Mouse (Mus musculus) naive thymus-derived CD4-positive, alpha-beta T cell, adult 2 months (primary cell): ENCODE measurements around the gene Slc31a2.

ENCODE experiments used
- DNase-seq: peaks from one replicate; pipeline ENCODE4 v3.0.0-alpha.2; 2011; ENCODE audit warnings: low read depth

Gene Slc31a2

DNA sequence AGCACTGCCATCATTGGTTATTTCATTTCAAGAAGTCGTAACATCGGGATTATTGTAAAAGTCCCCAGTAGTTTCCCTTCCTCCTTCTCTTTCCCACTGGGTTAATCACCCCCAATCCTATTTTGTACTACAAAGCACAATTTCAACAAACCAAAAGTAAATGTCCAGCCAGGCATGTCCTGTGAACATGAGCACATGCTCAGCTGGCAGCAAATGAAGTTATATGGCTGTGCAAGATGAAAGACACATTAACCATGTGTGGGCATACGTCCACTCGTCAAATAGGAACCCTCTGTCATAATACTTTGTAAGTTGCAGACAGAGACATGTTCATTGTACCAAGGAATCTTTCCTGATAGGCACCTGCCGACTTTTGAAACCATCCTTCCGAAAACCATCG lies 20.6 kb downstream of the Slc31a2 start:
- DNase-seq = no peak

DNA sequence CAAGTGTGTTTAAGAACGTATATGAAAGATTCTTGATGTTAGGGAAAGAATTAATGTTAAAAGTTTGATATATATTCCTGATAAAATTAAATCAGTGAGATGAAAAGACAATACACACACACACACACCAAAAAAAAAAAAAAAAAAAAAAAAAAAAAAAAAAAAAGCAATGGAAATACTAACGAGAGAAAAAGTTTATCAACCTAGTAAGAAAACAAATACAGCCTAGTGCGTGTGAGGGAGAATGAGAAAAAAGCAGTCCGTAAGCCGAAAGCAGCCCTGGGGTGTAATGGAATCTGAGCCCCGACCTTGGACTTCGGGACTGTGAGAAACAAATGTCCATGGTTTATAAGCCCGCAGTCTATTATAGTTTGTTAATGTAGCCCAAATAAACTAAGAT lies 23.2 kb downstream of the Slc31a2 start:
- no peak for DNase-seq

DNA sequence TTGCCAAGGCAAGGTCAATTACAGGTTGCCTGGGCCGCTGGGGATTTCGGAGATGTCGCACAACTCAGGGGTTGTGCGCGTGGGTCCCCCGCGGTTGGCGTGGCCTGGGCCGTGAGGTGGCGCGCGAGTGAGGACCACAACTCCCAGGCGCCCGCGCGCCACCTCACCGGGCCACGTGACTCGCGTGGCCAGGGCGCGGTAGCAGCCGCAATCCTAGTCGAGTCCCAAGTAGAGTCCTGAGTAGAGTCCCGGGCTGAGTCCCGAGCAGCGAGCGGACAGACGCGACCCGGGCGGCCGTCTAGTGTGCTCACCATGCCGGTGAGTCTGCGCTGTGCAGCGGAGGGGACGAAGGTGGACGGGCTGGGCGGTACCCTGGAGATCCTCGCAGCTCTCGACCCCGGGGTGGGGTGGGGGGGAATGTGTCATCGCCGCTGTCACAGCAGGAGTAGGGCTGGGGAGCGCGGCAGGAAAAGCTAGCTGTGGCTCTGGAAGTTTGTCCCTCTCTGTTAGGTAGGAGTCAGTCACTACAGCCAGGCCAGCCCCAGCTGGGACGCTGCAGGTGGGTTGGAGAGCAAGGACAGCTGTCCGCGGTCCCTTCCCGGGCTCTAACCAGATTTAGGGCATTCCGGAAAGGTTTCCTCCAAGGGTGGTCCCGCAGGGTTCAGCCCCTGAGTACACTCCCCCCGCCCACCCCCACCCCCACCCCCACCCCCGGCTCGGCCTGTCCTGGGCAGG lies 24.1 kb downstream of the Slc31a2 start:
- peak; percentile 73 for DNase-seq

DNA sequence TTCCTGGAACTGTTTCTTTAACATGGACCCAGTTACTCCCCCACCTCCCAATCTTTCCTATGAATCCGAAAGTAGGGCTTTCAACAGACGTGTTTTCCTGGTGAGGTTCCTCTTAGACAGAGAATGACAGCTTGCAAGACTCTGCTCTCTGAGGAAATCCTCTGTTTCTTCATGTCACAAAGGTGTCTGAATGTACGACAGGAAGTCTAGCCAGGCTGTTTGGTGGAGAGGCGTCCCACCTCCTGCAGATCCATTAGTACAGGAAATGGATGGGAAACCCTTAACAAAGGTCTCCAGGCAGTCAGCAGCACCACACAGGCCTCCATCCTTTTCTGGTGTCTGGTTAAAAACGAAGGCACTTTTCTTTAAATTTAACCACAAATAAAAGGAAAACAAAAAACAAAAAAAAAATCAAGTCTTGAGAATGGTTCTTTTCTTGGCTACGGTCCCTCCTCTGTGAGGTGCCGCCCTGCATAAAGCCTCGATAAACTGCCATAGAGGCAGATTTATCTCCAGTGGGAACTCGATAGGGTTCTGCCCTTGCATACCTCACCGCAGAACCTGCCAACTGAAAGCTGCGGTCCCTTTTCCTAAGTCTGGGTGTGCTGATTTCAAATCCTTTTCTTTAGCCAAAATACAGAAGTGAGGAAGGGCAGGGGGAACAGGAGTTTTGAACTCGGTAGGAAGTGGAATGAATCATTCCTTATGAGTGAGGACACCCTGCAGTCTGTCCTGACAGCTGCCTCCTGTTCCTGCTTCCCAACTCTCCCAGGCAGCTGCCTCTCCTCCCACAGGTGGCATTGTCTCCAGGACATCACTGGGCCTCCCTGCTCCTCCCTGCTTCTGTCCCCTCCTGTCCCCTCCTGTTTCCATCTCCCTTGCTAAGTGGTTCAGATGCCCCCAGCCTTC lies 24.9 kb downstream of the Slc31a2 start:
- peak; percentile 43 for DNase-seq

DNA sequence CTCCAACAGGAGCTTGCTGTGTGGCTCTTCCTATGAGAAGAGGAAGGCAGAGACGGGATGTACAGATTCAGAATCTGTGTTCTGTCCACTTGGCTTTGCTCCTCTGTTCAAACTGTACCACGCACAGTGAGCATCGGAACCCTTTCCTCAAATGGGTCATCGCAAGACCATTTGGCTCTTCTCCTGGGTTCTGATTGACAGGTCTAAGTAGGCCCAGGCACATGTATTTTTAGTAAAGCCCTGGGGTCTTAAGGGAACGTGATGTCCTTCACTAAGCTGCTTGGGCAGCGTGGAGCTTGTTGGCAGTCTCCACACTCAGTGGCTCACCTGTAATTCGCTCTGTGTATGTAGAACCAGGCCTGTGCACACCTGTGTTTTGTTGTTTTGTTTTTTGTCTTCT lies 26.9 kb downstream of the Slc31a2 start:
- no peak for DNase-seq

DNA sequence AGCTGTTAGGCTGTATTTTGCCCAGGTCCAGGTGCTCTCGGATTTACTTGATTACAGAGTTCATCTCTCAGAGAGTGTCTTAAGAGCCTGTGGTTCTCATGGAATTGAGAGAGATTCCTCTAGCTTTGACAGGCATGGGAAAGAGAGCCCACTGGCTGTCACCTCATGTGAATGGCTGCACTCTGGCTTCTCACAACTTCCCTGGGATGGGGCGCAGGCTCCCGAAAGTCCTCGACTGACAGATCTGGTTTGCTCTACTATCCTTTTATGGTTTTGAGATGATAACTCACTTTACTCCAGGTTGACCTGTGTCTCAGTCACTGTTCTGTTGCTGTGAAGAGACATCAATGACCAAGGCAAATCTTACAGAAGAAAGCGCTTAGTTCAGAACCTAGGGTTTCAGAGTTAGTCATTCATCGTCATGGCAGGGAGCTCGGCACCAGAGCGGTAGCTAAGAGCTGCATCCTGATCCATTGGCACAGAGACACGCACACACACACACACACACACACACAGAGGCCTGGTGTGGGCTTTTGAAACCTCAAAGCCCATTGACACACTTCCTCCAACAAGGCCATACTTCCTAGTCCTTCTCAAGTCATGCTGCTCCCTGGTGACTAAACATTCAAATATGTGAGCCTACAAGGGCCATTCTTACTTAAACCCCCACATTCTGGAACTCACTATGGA lies 28.6 kb downstream of the Slc31a2 start:
- DNase-seq = no peak

DNA sequence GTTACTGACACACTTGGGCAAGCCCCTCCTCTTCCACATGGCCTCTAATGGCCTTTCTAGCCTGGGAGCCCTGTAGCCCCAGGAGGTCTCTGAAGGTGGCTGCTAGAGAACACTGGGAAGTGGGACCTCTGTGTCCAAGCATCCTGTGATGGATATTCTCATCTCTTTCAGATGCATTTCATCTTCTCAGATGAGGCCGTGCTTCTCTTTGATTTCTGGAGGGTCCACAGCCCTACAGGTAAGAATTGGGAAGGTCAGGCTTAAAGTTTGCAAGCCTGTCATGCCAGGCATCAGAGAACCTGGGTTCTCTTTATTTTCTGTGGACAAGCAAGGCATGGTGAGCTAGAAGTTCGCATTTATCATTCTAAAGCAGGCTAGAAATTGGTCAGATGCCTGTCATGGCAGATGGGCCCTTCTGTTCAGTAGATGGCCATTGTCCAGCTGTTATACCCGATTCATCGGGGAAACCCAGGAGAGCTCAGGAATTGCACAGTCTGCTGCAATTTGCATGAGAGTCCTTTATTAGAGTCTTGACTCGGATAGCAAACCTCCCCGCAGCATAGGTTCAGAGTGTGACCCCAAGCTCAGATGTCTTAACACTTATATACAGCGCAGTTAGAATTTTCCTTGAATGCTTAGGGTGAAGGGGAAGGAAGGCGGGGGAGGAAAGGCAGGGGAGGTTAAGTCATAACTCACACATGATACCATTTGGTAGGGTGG lies 30.3 kb downstream of the Slc31a2 start:
- DNase-seq = no peak

DNA sequence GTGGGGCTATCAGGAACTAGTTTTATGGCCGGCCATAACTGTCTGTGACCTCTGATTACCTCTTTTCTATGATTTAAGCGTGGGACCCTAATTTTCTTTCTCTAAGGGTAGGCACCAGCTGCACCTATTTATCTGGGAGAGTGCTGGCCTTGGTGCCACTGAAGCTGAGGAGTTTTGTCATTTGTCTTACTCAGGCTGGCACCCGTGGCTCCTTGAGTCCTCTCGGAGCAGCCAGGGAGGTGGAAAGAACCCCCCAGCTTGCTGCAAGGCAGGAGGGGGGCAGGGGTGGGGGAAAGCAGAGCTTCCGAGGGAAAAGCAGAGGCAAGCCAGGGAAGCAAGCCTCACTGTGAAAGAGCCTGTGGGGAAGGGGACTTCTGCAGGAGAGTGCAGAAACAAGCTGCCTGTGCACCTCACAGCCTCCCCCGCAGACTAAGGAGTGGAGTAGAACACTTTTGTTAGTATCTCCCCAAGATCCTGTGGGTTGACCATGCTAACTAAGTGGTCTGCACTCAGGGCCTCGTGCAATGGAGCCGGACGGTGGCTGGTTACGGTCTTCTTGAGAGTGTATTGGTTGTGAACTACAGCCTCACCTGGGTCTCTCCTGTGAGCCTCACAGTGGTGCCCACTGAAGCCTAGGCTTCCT lies 31.0 kb downstream of the Slc31a2 start:
- no peak for DNase-seq

DNA sequence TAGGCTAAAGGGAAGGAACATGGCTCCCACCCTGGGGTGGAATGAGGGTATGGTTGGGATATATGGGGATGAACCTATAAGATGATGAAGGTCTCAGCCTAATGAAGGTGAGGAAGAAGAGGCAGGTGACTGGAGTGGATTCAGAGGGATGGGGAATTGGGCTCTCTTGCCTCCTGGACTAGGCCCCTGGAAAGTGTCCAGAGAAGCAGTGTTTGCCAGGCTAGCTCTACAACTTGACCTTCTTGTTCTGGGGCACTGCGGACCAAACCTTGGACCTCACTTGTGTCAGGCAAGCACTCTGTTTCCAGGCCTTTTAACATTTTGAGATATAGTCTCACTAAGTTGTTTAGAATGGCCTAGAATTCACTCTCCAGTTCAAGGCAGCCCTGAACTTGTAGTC lies 32.4 kb downstream of the Slc31a2 start:
- DNase-seq = no peak

DNA sequence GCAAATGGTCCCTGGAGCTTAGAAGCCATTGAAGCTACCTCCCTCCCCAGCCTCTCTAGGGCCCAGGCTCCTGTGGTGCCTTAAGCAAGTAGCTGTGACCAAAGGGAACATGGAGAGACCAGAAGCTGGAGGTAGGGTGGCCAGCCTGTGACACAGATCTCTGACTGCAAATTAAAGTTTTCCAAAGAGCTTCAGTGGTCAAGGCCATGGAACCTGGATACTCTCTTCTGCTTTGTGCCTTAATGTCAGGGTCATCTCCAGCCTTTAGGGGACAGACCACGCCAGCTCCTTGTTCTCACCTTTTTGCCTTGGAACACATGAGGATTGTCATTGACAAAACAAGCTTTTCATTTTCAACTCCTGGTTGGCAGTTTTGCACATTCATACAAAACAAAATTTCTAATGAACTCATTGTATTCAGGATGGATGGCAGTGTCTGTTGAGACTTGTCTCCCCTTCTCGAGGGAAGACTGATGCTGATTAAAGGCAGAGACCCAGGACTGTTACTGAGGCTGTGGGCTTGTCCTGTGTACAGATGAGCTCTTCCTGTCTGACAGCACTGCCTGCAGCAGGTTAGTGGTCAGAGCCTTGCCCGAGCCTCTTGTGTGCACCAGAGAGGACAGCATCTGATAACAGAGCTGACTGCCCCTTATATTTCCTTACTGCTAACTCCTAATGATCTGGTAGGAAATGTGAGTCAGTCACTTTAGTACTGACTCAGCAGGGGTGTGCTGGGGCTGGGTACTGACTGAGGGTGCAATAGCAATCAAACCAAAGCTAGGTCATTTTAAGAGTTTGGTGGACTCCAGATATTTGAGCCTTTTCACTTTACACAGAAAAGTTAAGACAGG lies 35.1 kb downstream of the Slc31a2 start:
- no peak for DNase-seq

DNA sequence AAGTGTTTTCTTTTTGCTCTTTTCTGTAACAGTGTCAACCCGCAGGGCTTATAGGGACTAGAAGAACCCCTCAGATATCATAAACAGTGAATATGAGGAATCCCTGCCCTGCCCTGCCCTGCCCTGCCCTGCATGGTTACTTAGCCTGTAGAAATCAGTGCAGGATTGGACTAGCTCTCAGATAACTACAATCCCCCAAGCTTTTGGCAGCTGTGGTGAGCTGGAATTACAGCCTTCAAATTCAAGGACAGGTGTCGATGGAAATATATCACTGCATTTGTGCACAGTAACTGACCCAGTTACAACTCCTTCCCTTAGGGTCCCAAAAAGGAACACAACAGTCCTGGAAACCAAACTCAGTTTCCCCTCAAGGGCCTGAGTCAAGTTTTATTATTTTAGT lies 37.6 kb downstream of the Slc31a2 start:
- no peak for DNase-seq

DNA sequence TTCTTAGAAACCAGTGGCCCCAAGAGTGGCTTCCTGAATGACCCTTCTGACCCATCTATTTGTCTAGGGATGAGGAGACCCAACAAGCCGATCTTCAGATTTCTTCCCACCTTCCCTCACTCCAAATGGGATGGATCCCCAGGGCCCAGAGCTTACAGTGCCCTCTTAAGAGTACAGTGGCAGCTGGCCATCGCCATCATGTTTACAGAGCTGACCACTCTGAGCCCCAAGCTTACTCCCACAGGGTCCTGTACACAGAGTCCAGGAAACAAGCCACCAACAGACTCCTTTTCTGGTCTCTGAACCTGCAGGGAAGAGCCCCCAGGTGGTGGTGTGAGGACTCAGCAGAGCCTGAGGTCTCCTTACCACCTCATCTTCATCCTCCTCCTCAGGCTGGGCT lies 40.4 kb downstream of the Slc31a2 start:
- no peak for DNase-seq

DNA sequence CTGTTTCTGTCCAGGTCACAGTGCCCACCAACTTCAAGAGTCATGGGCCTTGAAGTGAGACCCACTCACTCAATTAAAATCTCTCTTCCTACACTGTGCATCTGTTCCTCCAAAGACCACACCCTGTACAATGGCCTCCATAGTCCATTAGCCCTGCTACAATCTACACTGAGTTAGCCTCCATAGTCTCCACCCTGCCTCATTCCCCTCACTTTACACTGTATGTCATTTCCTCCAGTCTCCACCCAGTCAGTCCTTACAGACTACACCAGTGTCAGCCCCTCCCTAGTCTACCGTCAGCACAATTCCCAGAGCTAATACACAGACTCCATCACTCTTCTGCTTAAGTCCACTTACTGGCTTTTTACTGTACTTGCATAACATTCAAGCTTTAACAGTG lies 40.9 kb downstream of the Slc31a2 start:
- no peak for DNase-seq

DNA sequence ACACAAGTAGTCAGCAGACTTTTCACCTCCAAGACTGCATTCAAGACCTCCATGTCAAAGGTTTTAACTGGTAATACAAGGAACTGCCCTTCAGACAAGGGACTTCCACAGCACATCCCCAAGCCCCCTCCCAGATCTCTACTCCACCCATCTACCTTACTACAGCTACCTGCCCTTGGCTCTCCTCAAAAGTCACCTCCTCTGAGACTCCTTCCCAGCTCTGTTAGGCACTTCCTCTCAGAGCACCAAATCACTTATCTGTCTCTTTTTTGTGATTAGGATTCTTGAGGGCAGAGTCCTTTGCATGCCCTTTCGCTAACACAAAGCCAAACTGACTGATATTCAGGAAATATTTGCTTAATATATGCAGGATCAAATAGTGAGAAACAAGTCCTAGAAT lies 43.9 kb downstream of the Slc31a2 start:
- no peak for DNase-seq

DNA sequence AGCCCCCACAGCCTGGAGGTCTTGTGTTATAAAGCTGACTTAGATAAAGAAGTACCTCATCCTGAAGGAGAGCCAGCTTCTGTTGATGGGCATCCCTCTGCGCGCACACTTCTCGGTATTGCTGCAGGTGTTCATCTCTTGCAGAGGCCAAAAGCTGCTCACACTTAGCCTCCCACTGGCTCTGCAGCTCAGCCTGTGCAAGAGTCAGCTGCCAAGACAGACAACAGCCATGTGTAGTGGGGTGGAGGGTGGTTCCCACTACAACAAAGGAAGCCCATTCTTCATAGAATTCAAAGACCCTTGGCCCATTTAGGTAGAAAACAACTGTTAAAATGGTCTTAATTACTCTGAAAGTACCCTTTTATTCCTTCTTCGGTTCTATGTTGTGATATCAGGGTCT lies 44.5 kb downstream of the Slc31a2 start:
- no peak for DNase-seq

DNA sequence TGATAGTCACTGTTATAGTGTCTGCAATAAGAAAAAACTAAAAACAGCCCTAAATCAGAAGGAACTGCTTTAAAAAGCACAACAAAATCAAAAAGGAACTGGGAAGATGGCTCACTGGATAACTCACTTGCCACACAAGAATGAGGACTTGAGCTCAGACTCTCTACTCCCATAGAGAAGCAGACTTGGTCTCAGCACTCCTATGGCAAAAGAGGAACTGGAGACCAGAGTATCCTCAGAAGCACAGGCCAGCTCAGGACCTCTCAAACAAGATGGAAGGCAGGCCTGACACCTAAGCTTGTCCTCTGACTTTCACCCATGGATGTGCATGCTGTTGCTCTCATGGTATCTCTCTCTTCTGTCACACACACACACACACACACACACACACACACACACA lies 46.0 kb downstream of the Slc31a2 start:
- DNase-seq = no peak

DNA sequence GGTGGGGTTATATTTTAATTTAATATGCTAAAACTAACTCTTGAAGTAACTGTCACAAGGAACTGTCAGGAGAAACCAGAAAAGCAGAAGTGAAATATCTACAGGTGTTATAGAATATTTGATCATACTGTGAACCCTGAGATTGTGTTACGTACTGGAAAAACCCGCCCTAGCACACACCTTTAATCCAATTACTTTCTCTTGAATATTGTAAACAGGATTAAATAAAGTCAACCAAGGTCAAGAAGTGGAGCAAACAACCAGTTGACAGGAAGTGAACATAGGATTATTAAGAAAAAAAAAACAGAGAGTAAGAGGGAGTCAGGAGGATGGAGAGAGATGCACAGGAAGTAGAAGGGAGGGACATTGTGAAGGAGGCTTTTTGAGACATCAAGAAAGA lies 50.5 kb downstream of the Slc31a2 start:
- no peak for DNase-seq

DNA sequence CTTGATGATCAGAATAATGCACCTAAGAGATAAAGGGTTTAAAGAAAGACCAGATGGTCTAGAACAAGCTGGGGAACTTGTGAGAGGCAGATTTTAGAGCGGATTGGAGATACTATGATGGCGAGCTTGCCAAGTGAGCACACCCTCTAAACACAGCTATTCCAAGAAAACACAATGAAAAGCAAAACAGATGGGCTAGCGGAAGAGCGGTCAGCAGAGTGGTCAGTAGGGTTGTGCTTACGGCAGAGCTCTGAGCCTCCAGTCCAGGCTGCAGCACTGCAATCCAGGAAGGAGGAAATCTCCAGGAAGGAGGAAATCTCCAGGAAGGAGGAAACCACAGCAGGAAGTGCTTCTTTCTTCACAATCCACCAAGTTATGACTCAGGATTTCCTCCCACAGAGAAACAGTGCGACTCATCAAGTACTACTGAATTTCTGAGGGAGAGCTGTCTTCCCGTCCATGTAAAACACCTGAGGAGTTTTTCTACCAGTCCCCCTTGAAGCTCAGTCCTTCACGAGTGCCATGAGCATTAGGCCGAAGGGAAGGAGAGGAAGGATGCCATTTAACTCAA lies 51.4 kb downstream of the Slc31a2 start:
- DNase-seq = no peak

DNA sequence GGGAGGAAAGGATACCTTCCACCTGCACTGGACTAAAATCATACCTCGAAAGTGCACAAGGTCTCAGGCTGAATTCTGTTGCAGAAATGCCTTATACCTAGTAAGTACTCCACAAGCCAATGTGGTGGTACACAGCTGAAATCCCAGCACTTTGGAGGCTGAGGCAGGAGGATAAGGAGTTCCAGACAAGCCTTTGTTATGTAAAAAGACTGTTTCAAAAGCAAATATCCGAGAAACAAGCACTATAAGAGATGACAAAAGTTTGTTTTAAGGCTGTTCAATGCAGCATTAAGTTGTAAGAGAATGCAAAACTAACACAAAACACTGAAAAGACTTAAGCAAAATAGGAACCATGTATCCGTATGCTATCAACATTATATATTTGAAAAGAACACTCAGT lies 52.2 kb downstream of the Slc31a2 start:
- DNase-seq = no peak

DNA sequence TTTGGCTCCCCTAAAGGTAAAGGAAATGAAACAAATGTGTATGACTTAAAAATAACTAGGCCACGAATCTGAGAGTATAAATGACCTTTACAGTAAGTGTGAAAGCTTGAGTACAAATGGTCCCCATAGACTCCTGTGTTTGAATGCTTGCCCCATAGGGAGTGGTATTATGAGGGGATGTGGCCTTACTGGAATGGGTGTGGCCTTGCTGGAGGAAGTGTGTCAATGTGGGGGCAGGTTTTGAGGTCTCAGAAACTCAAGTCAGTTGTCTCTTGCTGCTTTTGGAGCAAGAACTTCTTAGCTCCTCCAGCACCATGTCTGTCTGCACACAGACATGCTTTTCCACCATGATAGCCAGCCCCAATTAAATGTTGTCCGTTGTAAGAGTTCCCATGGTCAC lies 54.1 kb downstream of the Slc31a2 start:
- DNase-seq = no peak
